Mouse (Mus musculus): ENCODE data around the gene Chd2.

DNA sequence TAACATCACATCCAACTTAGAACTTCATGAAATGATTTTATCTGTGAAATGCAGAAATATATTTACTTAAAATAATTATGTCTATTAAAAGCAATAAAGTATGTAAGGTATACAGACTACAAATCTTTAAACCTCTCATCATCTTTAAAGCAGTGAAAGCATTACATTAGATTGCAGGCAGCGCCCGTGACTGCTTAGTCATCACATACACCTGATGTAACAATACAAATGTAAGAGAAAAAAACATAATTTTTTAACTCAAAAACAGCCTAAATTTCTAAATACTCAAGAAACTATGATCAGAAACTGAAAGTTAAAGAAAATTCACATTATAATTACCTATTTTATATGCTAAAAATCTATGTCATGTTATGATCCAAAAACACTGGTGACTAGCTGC, 11.5 kb upstream of the Chd2 start:
- no peak for TF ChIP-seq CTCF (IDR thresholded peaks at IDR 0.05)
- TF ChIP-seq POLR2A (IDR thresholded peaks at IDR 0.05; ENCODE audit: insufficient read depth, low read depth, low read length), result no peak
- no peak for TF ChIP-seq EP300 (IDR thresholded peaks at IDR 0.05; ENCODE audit: insufficient read depth, low read depth, low read length)

Data from heart, adult 2 months (tissue).